Mouse (Mus musculus) monocyte, adult 2 months (primary cell): Measurements from ENCODE around the gene Lgi4.

Experiments
- DNase-seq, 2 experiments: peaks; one replicate each; pipeline ENCODE4 v3.0.0; 2022; ENCODE audit warnings: low spot score in 2 of 2, low read depth in 1 of 2

Gene Lgi4

DNA sequence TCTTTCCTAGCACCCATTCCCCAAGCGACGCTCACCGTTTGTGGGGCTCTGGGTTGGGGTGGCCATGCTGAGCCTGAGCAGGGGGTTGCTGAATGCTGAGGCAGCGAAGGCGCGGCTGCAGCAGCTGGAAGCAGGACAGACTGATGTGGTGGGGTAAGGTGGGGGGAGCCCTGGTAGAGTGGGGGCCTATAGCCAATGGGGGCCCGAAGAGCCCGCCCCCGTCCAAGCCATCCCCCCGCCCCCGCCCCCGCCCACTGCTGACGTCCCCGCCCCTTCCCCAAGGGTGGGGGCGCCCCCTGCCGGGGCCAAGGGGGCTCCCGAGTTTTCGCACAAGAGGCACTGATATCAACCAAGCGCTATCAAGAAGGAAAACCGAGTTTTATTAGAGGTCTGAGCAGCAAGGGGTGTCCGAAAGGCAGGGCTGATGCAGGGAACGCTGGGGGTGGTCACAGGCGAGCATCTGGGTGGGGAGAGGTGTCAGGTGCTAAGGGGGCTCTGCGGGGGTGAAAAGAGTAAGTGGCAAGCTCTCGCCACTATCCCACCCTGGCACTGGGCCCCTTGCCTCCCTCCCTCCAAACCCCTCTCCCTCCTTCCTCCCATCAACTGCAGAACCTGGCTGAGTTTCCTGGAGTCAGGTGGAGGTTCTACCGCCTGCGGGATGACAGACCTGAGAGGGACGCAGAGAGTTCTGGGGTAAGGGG lies 7.7 kb upstream of the Lgi4 start, which contains the start of gene Fxyd7:
Gene Fxyd7 (minus strand): TSS at position 147 of the 701 bp plus-strand sequence.
- DNase-seq, result no peak

DNA sequence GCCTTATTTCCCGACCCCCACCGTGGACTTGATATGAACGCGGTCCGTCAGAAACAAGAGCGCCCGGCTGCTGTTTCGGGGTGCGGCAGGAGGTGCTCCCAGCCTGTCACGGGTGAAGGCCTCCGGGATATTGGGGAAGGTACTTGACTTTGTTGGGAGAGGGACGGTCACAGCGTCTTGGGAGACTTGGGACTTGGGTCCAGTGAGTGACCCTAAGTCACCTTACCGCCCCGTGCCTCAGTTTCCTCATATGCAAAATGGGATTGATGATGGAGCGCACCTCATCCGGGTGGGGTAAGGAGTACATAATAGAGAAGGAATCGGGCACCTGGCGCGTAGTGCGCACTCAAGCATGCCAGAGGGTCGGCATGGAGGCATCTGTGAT lies 6.9 kb upstream of the Lgi4 start:
- no peak for DNase-seq

DNA sequence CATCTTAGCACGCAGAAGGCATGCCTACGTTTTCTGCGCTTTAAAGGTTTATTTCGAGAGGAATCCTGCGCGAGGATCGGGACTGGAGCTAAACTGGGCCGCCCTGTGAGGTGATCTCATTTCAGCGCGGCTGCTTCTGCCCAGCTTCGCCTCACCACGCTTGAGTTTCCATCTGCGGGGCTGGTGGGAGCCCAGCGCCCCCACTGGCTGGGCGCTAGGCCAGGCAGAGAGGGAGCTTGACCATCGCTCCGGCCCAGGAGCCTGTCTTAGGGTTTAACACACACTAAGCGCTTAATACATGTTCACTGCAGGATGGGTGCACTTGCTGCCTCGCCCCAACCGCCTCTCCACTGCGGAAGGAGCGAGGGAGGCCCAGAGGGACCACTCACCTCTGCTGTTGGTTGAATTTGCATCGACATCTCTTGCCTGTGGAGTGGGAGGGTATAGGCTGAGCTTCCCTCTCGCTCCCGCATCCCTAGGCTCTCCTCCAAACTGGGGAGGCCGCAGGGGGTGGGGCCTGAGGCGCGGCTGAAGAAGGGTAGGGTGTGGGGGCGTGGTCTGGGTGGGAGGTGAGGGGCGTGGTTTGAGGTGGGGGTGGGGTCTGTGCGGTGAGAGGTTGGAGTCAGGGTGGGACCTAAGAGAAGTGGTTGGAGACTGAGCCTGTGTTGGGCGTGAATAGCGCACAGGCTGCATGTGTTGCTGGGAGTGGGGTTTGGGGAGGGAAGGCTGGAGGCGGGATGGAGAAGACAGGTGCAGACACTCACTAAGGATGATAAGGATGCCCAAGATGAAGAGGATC lies 6.3 kb upstream of the Lgi4 start:
- no peak for DNase-seq

DNA sequence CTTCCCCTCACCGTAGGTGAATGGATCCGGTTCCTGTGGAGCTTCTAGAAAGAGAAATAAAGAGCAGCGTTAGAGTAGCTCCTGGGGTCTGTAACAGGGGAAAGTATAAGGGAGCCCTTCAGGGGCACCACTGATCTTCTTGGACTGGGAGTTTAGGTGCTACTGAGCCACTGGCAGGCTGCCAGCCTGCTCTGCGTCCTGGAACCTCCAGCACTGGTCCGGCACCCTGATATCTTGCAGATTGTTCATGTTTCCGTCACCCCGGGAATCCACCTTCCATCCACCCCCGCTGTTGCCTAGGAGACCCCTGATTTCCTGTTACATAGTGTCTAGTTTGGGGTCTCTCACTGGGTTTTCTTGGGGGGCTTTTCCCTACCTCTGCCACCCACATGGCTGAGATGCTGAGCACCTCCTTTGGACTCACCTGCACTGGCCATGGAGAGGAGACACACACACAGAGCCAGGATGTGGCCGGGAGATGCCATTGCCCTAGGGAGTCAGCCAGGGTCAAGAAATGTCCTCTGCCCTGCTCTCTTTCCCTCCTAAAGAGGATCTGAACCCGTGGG lies 5.2 kb upstream of the Lgi4 start:
- no peak for DNase-seq

DNA sequence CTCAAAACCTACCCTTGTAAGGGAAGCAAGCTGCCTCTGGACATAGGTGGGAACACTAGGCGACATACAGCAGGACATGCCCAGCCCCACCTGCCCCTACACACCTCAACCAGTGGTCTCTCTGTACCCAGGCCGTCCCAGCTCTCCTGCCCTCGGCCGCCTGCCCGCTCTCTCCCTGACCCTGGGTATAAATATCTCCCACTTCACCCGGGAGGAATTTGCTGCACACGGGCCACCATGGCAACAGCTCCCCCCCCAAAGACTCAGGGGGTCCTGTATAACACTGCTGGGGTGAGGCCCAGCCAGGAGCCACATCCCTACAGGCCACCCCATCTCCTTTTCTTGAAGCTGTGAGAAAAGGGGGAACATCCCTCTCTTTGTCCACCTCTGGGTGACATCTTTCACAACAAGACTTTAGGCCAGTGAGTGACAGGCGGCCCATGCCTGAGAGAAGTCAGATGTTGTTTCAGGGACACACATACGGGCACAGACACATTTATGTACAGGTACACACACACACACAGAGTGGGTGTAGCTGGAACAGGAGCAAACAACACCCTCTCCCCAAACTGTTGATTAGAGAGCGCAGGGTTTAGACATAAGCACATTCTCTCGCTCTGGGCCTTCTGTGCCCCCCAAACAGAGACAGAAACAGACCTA lies 4.4 kb upstream of the Lgi4 start:
- DNase-seq, result no peak

DNA sequence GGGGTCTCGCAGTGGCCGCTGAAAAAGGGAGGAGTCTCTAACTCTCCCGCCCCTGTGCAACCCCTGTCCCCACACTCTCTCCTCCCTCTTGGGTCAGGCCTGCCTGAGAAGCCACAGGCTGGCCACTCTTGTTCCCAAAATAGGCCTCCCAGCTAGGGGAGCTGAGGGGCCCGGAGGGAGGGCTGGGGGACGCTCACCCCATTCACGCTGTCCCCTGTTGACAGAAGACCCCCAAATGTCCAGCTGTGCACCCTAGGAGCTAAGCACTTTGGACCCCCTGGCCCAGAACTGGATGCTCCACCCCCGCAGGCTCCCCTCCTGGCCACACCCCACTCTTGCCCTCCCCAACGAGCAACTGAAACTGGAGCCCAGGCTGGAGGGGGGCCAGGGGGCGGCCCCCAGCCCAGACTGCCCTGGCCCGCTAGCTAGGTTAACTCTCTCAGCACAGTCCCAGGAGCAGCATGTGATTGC lies 3.8 kb upstream of the Lgi4 start:
- no peak for DNase-seq

DNA sequence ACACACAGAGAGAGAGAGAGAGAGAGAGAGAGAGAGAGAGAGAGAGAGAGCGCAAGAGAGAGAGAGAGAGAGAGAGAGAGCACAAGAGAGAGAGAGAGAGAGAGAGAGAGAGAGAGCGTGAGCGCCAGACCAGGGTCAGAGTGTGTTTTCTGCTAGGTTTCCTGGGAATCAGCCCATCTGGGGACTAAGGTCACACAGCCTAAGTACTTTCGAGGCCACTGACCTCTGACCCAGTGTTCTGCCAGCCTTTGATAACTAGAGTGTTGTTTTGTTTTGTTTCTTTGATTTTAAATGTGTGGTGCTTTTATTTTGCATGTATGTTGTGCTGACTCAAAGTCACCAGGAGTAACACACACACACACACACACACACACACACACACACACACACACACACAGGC lies 3.3 kb upstream of the Lgi4 start:
- no peak for DNase-seq

DNA sequence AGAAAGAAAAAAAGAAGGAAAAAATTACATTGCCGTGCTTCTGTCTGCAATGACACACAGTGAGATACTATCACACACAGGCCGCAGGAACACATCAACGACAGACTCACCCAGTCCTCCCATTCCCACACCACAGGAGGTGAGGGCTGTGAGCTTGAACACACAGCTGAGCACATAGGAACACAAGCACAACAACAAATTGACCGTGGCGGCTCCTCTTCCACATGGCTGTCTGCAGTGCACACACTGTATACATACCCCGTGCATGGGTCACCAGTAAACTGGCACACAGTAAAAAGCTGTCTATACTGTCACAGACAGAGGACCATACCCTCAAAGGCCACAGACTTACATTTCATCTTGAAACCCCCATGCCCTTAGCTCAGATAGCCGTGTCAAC lies 2.7 kb upstream of the Lgi4 start:
- DNase-seq, result no peak

DNA sequence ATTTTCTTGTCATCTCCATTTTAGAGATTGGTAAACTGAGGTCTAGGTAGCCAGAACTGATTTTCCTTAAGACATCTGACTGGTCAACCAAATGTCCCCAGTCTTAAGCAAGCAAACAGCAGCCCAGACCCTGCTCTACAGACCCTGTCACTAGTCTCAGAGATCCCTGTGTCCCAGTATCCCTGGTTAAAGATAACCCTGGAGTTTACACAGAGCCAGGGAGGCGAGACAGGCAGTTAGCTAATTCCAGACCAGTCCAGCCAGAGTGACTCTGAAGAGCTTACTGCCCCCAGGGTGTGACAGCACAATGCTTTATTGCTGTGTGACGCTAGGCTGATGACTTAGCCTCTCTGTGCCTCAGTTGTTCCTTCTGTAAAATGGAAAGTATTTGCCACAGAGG lies 2.1 kb upstream of the Lgi4 start, which contains the start of gene Fxyd1:
Gene Fxyd1 (minus strand): TSS at position 129 of the 400 bp plus-strand sequence.
- DNase-seq, result no peak

DNA sequence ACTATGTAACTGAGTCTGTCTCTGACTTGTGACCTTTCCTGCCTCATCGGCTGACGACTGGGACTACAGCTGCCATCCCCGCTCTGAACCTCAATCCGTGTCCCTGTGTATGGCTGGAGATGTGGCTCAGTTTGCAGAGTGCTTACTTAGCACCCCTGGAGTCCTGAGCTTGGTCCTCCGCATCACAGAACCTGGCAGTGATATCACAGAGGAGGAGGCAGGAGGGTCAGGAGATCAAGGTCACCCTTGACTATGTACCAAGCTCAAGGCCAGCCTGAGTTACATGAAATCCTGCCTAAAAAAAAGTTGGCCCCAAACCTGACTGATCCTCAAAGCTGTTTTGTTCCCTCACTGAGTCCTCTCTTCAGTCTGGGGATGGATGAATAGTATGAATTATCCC lies 1.4 kb upstream of the Lgi4 start:
- DNase-seq, result no peak

DNA sequence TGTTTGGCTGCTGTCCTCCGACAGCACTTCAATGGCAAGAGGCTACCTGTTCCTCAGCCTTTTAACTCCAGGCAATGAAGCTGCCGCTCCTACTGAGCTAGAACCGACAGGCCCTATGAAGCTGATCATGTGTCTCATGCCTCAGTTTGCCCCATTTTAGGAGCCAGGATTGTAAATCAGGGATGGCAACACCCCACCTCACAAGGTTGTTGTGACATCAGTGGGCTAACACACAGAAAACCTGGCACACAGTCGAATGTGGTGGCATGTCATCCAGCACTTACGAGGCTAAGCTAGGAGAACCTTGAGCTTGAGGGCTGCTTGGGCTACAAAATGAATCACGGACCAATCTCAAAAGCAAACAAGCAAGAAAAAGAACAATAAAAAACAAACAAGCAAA lies 931 bp upstream of the Lgi4 start:
- no peak for DNase-seq

DNA sequence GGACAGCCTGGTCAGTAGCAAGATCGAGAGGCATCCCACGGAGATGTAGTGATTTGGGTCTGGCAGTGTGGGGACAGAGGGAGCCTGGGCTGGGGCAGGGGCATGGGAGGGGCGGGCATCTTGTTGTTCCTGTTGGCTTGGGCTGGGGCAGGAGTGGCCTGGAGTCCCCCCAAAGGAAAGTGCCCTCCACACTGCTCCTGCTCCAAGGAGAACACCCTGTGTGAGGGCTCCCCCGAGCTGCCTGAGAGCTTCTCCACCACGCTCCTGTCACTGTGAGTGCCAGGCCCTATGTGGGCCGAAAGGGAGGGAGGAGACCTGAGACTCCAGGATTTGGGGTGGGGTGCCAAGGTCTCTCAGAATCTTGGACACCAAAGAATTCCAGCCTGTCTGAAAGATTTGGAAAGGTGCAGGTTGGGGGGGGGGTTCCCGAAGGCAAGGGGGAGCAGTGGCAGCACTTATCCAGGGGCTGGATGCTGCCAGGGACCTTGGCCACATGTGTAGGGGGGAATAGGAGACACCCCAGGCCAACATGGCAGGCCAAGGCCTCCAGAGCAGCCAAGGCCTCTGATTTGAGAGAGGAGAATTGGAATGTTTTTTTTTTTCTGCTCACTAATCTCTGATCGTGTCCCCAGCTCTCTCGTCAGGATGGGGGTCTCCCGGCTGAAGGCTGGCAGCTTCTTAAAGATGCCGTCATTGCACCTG lies 928 bp downstream of the Lgi4 start:
- no peak for DNase-seq

DNA sequence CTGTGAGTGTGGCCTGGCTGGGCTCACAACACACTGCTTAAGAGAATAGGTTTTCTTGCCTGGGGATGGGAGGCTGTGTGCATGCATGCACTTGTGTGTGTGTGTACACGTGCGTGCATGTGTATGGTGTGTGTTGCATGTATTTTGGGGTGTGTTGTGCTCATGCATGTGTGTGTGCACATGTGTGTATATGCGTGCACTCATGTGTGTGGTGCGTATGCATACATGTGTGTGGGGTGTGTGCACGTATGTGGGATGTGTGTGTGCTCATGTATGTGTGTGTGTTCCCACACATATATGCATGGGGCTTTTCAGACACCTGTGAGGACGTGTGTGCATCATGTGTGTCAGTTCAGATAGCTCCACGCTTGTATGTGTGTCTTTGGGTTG lies 1.5 kb downstream of the Lgi4 start:
- DNase-seq, result no peak

DNA sequence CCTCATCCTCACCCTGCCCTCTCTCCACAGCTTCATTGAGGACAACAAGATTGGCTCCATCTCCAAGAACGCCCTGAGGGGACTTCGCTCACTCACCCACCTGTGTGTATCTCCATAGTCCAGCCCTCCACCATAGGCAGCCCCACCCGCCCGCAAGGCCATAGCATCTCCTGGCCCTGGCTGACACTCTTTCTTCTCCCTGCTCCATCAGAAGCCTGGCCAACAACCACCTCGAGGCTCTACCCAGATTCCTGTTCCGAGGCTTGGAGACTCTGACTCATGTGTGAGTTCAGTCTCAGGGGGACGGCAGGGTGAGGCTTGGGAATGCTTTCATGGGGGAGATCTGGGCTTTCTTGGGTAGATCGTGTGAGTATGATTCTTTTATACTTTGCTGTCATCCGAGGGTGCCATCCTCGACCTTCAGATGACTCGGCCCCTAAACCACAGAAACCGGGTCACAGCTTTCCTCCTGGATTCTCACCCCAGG lies 4.0 kb downstream of the Lgi4 start:
- DNase-seq, result no peak

DNA sequence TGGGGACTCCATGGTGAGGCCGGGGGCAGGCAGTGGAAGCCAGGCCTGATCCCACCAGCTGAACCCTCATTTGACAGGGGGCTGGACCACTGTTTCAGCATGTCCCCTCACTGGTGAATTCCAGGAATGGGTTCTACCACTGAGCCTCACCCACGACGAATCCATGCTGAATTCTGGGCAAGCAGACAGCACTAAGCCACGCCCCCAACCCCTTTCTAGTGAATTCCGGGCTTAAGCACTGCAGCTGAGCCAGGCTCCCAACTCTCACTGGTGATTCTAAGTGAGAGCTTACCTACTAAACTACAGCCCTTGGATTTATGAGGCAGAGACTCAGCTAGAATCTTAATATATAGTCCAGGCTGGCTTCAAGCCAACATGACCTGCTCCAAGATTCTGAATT lies 8.7 kb downstream of the Lgi4 start:
- no peak for DNase-seq

DNA sequence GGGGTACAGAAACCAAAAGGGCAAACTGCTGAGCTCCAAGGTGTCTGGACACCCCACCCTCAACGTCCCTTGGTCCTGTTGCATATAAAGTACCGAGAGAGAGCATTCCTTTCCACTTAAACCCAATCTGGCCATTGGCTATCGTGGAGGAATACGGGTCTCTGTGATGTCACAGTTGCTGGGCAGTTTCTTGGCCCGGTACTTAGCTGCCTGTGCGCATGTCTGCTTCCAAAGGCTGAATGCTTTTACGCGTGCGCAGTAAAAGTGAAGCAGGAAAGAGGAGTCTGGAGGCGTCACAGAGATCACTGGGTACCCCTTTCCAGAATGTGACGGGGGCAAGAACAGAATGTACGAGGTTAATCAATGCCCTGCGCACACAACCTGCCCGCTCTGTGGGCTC lies 10.3 kb downstream of the Lgi4 start:
- DNase-seq, result no peak

DNA sequence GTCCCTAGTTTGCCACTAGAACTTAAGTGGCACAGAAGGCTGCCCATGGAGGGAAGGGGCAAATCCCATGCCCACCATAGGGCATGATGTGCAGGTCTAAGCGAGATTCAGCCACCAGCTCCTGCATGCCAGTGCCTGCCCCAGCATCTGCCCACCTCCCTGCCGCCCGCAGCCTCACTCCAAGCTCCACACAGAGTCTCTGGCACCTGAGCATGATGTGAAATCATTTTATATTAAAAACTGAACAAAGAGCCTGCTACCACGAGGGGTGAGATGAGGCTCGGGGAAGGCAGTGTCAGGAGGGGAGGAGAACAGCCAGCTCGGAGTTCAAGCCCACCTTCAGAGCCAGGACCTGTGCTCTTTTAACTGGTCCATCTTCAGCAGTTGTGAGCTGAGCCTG lies 11.2 kb downstream of the Lgi4 start:
- DNase-seq, result no peak

DNA sequence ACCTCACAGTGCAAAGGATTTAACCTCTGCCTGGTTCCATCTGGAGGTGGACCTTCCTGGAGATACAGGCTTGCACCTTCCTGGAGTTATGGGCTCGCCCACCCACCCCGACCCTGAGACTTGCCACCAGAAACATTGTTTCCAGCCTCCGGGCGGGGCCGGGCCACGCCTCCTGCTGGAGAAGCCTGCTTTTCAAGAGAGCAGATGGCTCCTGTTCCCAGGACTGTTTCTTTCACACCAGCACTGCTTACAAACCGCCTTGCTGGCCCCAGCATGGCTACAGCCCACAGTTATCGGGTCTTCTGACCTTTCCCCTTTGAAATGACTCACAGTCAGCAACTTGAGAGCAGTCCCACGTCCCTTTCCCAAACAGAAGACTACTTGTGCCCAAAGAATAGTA lies 13.2 kb downstream of the Lgi4 start:
- no peak for DNase-seq

DNA sequence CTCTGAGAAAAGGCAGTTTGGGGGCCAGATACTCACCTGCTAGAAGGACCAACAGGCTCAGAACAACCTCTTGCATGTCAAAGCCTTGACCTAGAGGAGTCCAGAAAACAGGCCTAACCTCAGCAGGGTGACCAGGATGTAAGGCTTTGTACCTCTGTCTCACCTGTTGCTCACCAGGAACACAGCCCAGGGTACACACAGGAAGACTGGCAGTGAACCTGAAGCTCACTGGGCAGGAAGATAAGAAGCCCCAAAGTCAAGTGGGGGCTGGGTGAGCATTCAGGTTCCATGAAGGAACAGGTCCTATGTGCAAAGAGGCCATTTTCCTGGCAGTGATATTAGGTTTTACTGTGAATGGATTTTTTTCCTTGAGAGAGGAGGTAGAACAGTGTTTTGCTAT lies 14.4 kb downstream of the Lgi4 start:
- DNase-seq, result no peak

DNA sequence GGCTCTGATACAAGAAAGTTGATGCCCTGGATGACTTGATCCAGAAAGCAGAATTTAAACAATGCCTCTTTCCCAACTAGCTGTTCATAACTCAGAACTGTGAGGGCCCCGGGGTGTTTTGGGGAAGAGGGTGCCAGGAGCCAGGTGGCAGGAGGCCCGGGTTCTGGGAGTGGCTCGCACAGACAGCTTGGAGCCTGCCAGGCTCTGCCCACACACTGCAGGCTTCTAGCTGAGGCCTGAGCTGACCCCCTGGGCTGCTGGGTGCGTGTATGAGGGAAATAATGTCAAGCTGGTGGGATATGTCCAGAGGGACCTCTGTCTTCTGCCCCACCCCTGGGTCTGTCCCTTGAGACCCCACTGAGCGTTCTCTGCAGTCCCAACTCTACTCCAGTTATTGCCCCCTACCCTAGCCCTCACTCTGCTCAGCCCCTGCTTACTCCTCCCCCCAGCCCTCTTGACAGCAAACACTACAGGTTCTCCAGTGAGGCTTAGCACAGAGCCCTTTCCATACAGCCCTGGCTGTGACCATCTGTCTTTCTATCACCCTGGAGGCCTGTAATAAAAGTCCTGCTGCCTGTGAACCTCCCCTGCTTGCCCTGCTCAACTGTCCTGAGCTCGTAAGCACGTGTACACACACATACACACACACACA lies 15.0 kb downstream of the Lgi4 start:
- no peak for DNase-seq

DNA sequence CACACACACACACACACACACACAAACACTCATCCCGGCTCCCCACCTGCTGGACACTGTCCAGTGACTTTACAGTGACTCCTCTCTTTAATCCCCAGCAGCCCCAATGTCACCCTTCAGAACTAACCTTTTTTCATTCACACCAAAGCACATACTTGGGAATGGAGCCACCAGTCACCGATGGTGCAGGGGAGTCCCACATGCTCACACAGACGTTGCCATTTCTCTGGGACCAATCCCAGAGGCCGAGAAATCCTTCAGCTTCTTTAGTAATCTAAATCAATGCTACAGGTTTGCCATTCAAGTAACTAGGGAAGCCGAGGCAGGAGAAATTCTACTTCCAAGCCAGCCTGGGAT lies 15.5 kb downstream of the Lgi4 start:
- DNase-seq, result no peak
